Mouse (Mus musculus): ENCODE results near the gene Tmem269.

GRCm38 (mm10) chr4:119252025-119252808, 34.2 kb upstream of the Tmem269 start:
- TF ChIP-seq CHD2 (IDR thresholded peaks at IDR 0.05; ENCODE audit: low read depth, low read length) (no peak), ZC3H11A (IDR thresholded peaks at IDR 0.05; ENCODE audit: borderline replicate concordance, low read depth, low read length) (no peak), ZNF384 (IDR thresholded peaks at IDR 0.05; ENCODE audit: low read depth, low read length) (no peak), MAFK (IDR thresholded peaks at IDR 0.05; ENCODE audit: insufficient read depth, low read depth, low read length) (no peak), HCFC1 (IDR thresholded peaks at IDR 0.05; ENCODE audit: borderline replicate concordance, insufficient read depth, low read length) (no peak)

Measured in ES-E14 (cell line).